Mouse (Mus musculus) testis, adult 2 months (tissue): ENCODE results near the gene Scgb1b12. TPM values are rescaled to one million over a fixed set of nuclear protein-coding genes. Genes with fewer than 3 reads are reported as not detected.
"Not testable (repeated sequence)": the region's sequence is repeated elsewhere in the genome, so short reads cannot be mapped to it uniquely, and the experiment has no call there.

Experiments used
- H3K27ac ChIP-seq: fragments of 200-500 bp; 2 replicates; pipeline ENCODE4 v1.5.1; 2012; ENCODE audit warnings: low read depth, low read length; ENCODE audit not compliant: control insufficient read depth, insufficient read depth
- H3K27me3 ChIP-seq: fragments of 200-500 bp; 2 replicates; pipeline ENCODE4 v1.6.1; 2012; ENCODE audit warnings: mild to moderate bottlenecking, low read length, moderate library complexity; ENCODE audit not compliant: control insufficient read depth, insufficient read depth
- H3K36me3 ChIP-seq: fragments of 200-500 bp; 2 replicates; pipeline ENCODE4 v1.6.1; 2012; ENCODE audit warnings: mild to moderate bottlenecking, low read length; ENCODE audit not compliant: control insufficient read depth, insufficient read depth
- H3K4me1 ChIP-seq: fragments of 200-500 bp; 2 replicates; pipeline ENCODE4 v1.6.1; 2012; ENCODE audit warnings: low read length; ENCODE audit not compliant: control insufficient read depth, insufficient read depth
- H3K4me3 ChIP-seq: fragments of 200-500 bp; 2 replicates; pipeline ENCODE4 v1.5.1; 2012; ENCODE audit warnings: low read depth, mild to moderate bottlenecking, low read length, moderate library complexity, mixed read lengths; ENCODE audit not compliant: control insufficient read depth
- polyA plus RNA-seq: library from polyadenylated mRNA; depleted of rRNA; stranded (reverse); fragments of >200 nt; gene quantifications from 2 replicates; pipeline ENCODE4 v1.2.3, GENCODE M21; 2012; rRNA removed

The Scgb1b12 gene
- not detected in 2 replicates for polyA plus RNA-seq

GRCm38 (mm10) chr7:32333882-32334281 is at the start of gene Scgb1b12:
Gene Scgb1b12, plus strand, starts transcription at chr7:32334182.
- H3K27ac ChIP-seq, H3K27me3 ChIP-seq, H3K4me3 ChIP-seq, H3K36me3 ChIP-seq, H3K4me1 ChIP-seq: not testable (repeated sequence)

GRCm38 (mm10) chr7:32327145-32327544 is 6.8 kb upstream of the Scgb1b12 start, which contains the start of gene Scgb2b12:
Gene Scgb2b12, minus strand, starts transcription at chr7:32327245.
- H3K27me3 ChIP-seq, H3K36me3 ChIP-seq, H3K4me1 ChIP-seq: not testable (repeated sequence)

More at GRCm38 (mm10) chr7:32327145-32327544, 6.8 kb upstream of the Scgb1b12 start, which contains the start of gene Scgb2b12:
- not testable (repeated sequence) for H3K27ac ChIP-seq, H3K4me3 ChIP-seq

Other genes starting within 250 kb of the Scgb1b12 start
- gene Scgb1b10, start 233.3 kb upstream of the Scgb1b12 start, polyA plus RNA-seq: not detected in 2 replicates
- gene Scgb2b11, start 123.0 kb upstream of the Scgb1b12 start, polyA plus RNA-seq: not detected in 2 replicates
- not detected in 2 replicates for gene Scgb1b11, start 111.3 kb upstream of the Scgb1b12 start, polyA plus RNA-seq
- gene Scgb2b12, start 6.9 kb upstream of the Scgb1b12 start, polyA plus RNA-seq: not detected in 2 replicates
- gene Scgb1b29, start 107.4 kb downstream of the Scgb1b12 start, polyA plus RNA-seq: not detected in 2 replicates